Mouse (Mus musculus) hindbrain, postnatal 0 days (tissue): Measurements from ENCODE around the gene Ostm1. TPM values are rescaled to one million over a fixed set of nuclear protein-coding genes. Genes with fewer than 3 reads are reported as not detected.

Source experiments
- ATAC-seq: fragments of 200-750 bp; cut with Nextera tagmentation; 2 replicates; pipeline ENCODE4 v1.8.0; 2017; ENCODE audit warnings: mild to moderate bottlenecking, moderate TSS enrichment, moderate library complexity
- DNase-seq: peaks from one replicate; pipeline ENCODE4 v3.0.0-alpha.2; 2015; ENCODE audit warnings: low spot score
- H3K27ac ChIP-seq: fragments of 300-500 bp; sonication (generic); 2 replicates; pipeline ENCODE4 v1.5.1; 2014; ENCODE audit warnings: mild to moderate bottlenecking
- H3K27me3 ChIP-seq: fragments of 300-500 bp; sonication (generic); 2 replicates; pipeline ENCODE4 v1.6.1; 2014; ENCODE audit warnings: low read length, mixed read lengths; ENCODE audit not compliant: insufficient read depth
- H3K36me3 ChIP-seq: fragments of 300-500 bp; sonication (generic); 2 replicates; pipeline ENCODE4 v1.6.1; 2014; ENCODE audit warnings: low read length, mixed read lengths; ENCODE audit not compliant: insufficient read depth
- H3K4me1 ChIP-seq: fragments of 300-500 bp; sonication (generic); 2 replicates; pipeline ENCODE4 v1.6.1; 2014; ENCODE audit warnings: antibody characterized with exemption, low read length, mixed read lengths; ENCODE audit not compliant: insufficient read depth
- H3K4me2 ChIP-seq: fragments of 300-500 bp; sonication (generic); 2 replicates; pipeline ENCODE4 v1.6.1; 2014; ENCODE audit warnings: low read depth, mild to moderate bottlenecking, low read length, moderate library complexity, mixed read lengths
- H3K4me3 ChIP-seq: fragments of 300-500 bp; sonication (generic); 2 replicates; pipeline ENCODE4 v1.5.1; 2014; ENCODE audit warnings: low read length
- H3K9ac ChIP-seq: fragments of 300-500 bp; sonication (generic); replicated peaks from 2 replicates; pipeline ENCODE4 v1.6.1; 2014; ENCODE audit warnings: mild to moderate bottlenecking, low read length, moderate library complexity, mixed read lengths
- H3K9me3 ChIP-seq: fragments of 300-500 bp; sonication (generic); 2 replicates; pipeline ENCODE4 v1.6.1; 2016; ENCODE audit warnings: low read length, mixed read lengths
- CTCF ChIP-seq: IDR thresholded peaks from 2 replicates; pipeline ENCODE4 v1.5.1; 2016; ENCODE audit warnings: antibody characterized with exemption, control low read depth, low read depth
- WGBS: fragments of 180-500 bp; shearing (Covaris S2); extraction: QIAGEN DNeasy Blood & Tissue Kit; methylation state at CpG from one replicate; pipeline ENCODE4 v1.1.7; 2014; 5-methylcytosine and 5-hydroxymethylcytosine counted together
- polyA plus RNA-seq: library from polyadenylated mRNA; unstranded; fragments of >200 nt; fragmentation: Nextera tagmentation; extraction: Ambion mirVana; gene quantifications from 2 replicates; pipeline ENCODE4 v1.2.1, GENCODE M21; 2015
- total RNA-seq: library from RNA; depleted of rRNA; stranded (reverse); fragments of >200 nt; gene quantifications from 2 replicates; pipeline ENCODE4 v1.2.3, GENCODE M21; 2014

The Ostm1 gene
- total and polyA plus RNA-seq, 2 experiments from 2014 or later: 36.8 to 43.1 TPM

- no peaks in the 10 kb centered on the region for H3K4me1 ChIP-seq
- H3K9ac ChIP-seq: no peak overlapping the region
- peak overlapping the region; percentile 2; the same call in 1 of the 2 replicates for H3K4me3 ChIP-seq
- H3K36me3 ChIP-seq: no peaks in the 10 kb centered on the region
- H3K27me3 ChIP-seq: no peaks in the 10 kb centered on the region
- no peak overlapping the region for H3K27ac ChIP-seq
- no peak for DNase-seq
- peak; percentile 45; the same call in 1 of the 2 replicates for ATAC-seq
- no peak for TF ChIP-seq CTCF
- peak overlapping the region; percentile 36 for H3K4me2 ChIP-seq
- no peaks in the 10 kb centered on the region for H3K9me3 ChIP-seq
- 54% methylated on average over 17 of the region's 17 CpGs for WGBS
Observed at GRCm38 (mm10) chr10:42690233-42691028, 106.8 kb downstream of the Ostm1 start.

- Histone ChIP-seq H3K4me3 (no peak overlapping the region), H3K9me3 (no peaks in the 10 kb centered on the region), H3K27me3 (no peaks in the 10 kb centered on the region), H3K36me3 (no peaks in the 10 kb centered on the region), H3K9ac (no peak overlapping the region), H3K4me1 (no peaks in the 10 kb centered on the region), H3K4me2 (peak overlapping the region; percentile 36), H3K27ac (no peak overlapping the region)
- no peak for TF ChIP-seq CTCF
- DNase-seq (no peak), ATAC-seq (no peak)
- 73% methylated on average over 2 of the region's 2 CpGs for WGBS
Observed at GRCm38 (mm10) chr10:42691051-42691450, 107.4 kb downstream of the Ostm1 start.

GRCm38 (mm10) chr10:42692095-42692494, 108.5 kb downstream of the Ostm1 start:
- Histone ChIP-seq H3K27me3 (no peaks in the 10 kb centered on the region), H3K9ac (no peak overlapping the region), H3K4me1 (no peaks in the 10 kb centered on the region), H3K4me3 (no peak overlapping the region), H3K4me2 (no peak overlapping the region), H3K27ac (no peak overlapping the region), H3K9me3 (no peaks in the 10 kb centered on the region), H3K36me3 (no peaks in the 10 kb centered on the region; the same call in 1 of the 2 replicates)
- no peak for ATAC-seq
- TF ChIP-seq CTCF: no peak
- 87% methylated on average over 2 of the region's 2 CpGs for WGBS
- no peak for DNase-seq

DNA sequence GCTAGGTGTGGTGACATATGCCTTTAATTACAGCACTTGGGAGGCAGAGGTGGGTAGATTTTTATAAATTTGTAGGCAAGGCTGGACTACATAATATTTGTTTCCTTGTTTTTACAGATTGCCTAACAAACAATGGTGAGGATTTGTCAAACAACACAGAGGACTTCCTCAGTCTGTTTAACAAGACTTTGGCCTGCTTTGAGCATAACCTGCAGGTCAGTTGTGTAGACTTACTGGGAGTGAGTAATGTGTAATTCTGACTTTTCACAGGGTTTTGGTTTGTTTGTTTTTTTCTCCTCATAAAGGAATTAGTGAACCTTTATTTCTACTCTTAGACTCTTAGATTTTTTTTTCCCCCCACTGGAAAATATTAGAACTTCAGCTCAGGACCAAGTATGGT, 109.2 kb downstream of the Ostm1 start:
- H3K27ac ChIP-seq: no peak overlapping the region
- TF ChIP-seq CTCF: no peak
- no peak overlapping the region for H3K4me3 ChIP-seq
- no peak overlapping the region for H3K9ac ChIP-seq
- no peaks in the 10 kb centered on the region; the same call in 1 of the 2 replicates for H3K36me3 ChIP-seq
- DNase-seq (no peak), ATAC-seq (no peak)
- no peaks in the 10 kb centered on the region for H3K4me1 ChIP-seq
- H3K27me3 ChIP-seq: no peaks in the 10 kb centered on the region
- H3K4me2 ChIP-seq: no peak overlapping the region
- no peaks in the 10 kb centered on the region for H3K9me3 ChIP-seq

- Histone ChIP-seq H3K4me3 (no peak overlapping the region), H3K36me3 (peaks cover 3% of the 10 kb centered on the region; the same call in 1 of the 2 replicates), H3K4me1 (no peaks in the 10 kb centered on the region), H3K9ac (no peak overlapping the region), H3K27ac (no peak overlapping the region), H3K4me2 (no peak overlapping the region), H3K9me3 (no peaks in the 10 kb centered on the region), H3K27me3 (no peaks in the 10 kb centered on the region)
- DNase-seq (no peak), ATAC-seq (no peak)
- WGBS: 83% methylated on average over 2 of the region's 2 CpGs
- 0 out of 2 replicates have a peak, but pooled peaks have one; percentile 15 for TF ChIP-seq CTCF
Observed at GRCm38 (mm10) chr10:42693482-42693881, 109.9 kb downstream of the Ostm1 start.

DNA sequence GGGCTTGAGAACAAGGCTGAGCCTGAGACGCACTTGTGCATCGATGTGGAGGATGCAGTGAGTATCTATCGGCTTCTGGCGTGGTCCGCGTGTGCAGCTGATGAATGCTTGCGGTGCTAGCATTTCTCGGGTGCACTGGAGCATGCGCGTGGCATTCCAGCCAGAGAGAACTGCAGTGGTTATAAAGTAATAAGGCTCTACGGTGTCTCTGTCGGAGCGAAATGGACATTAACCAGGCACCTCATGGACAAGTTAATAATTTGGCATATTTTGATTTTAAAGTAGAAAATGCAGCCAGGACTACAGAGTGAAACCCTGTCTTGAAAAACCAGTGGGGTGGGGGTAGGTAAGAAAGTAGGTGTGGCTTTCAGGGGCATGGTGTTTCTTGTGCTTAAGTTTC, 112.7 kb downstream of the Ostm1 start:
- TF ChIP-seq CTCF: no peak
- H3K9ac ChIP-seq: no peak overlapping the region
- DNase-seq (no peak), ATAC-seq (no peak)
- no peaks in the 10 kb centered on the region for H3K4me1 ChIP-seq
- H3K9me3 ChIP-seq: no peaks in the 10 kb centered on the region
- no peak overlapping the region for H3K27ac ChIP-seq
- H3K36me3 ChIP-seq: peaks cover 13% of the 10 kb centered on the region; the same call in 1 of the 2 replicates
- WGBS: 80% methylated on average over 13 of the region's 13 CpGs
- H3K4me3 ChIP-seq: no peak overlapping the region
- H3K27me3 ChIP-seq: no peaks in the 10 kb centered on the region
- no peak overlapping the region for H3K4me2 ChIP-seq

DNA sequence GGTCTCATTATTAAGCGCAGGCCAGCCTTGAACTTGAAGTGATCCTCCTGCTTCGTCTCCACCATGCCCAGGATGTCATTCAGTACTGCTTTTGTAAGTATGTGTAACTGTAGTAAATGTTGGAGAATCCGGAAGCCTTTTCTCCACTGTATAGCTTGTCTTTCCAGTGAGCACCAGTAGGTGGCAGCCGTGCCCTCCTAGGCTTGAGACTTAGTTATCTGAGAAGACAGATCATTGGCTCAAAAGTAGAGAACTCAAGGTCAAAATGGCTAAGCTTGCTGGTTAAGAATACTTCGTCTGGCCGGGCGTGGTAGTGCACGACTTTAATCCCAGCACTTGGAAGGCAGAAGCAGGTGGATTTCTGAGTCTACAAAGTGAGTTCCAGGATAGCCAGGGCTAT, 113.4 kb downstream of the Ostm1 start:
- 33% methylated on average over 8 of the region's 8 CpGs for WGBS
- Histone ChIP-seq H3K4me3 (no peak overlapping the region), H3K4me2 (no peak overlapping the region), H3K27me3 (no peaks in the 10 kb centered on the region), H3K4me1 (no peaks in the 10 kb centered on the region), H3K36me3 (peaks cover 13% of the 10 kb centered on the region; the same call in 1 of the 2 replicates), H3K27ac (no peak overlapping the region), H3K9ac (no peak overlapping the region), H3K9me3 (no peaks in the 10 kb centered on the region)
- DNase-seq (peak; percentile 72), ATAC-seq (0 out of 2 replicates have a peak, but pooled peaks have one; percentile 15)
- TF ChIP-seq CTCF: peak; percentile 78
